Mouse (Mus musculus): ENCODE results near the gene Thegl. TPM values are rescaled to one million over a fixed set of nuclear protein-coding genes. Genes with fewer than 3 reads are reported as not detected.
A peak's percentile ranks its signal among the peaks of the same experiment; 100 is the strongest.
"Not testable (repeated sequence)": the region's sequence is repeated elsewhere in the genome, so short reads cannot be mapped to it uniquely, and the experiment has no call there.

Thegl gene
- not detected in 2 replicates for polyA plus RNA-seq (2016; fragmentation: Nextera tagmentation; extraction: Ambion mirVana)

DNA sequence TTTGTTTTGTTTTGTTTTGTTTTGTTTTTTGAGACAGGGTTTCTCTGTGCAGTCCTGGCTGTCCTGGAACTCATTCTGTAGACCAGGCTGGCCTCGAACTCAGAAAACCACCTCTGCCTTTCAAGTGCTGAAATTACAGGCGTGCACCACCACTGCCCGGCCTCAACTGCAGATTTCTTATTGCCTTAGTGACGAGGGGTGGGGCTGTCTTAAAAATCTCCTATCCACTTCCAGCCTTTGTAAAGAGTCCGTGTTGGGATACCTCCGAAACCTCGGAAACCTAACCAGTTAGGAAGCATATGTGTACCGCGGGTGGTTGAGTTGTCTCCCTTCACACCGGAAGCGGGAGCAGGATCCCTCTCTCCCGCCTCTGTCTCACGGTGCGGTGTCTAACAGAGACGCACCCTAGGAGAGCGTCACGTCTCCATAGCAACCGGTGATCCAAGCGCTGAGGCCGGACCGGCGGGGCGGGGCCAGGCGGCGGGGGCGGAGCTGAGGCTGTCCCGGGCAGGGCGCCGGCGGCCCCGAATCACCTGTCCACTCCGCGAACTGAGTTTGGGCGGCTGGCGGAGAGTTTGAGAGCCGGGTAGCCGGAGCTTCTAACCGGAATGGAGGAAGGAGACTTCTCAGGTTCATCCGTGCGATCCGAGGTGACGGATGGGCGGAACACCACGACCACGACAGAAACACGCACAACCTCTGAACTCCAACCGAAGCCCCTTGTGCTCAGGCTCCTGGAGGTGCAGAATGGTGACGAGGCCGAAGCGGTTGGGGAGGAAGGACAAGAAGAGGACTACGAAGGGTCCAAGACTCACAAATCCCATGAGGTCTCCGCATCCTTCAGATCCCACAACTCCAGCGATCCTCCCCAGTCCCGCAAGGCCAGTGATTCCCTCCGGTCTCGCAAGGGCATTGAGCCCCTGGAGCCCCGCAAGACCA is at the start of gene Thegl:
Thegl (plus strand) TSS at position 480 of the 939 bp plus-strand sequence.
- no peaks in the 10 kb centered on the region for H3K9me3 ChIP-seq (replicated peaks)
- peak within 1 kb of the TSS; percentile 60 for H3K4me3 ChIP-seq
- H3K36me3 ChIP-seq = no peaks in the 10 kb centered on the region
- WGBS = 13% methylated on average over 57 of the region's 57 CpGs
- peaks cover 17% of the 10 kb centered on the region; the same call in 1 of the 2 replicates for H3K27me3 ChIP-seq (ENCODE audit: low read depth, poor library complexity, severe bottlenecking)
- H3K4me1 ChIP-seq = peaks cover 6% of the 10 kb centered on the region
- H3K27ac ChIP-seq = no peak within 1 kb of the TSS
- DNase-seq (ENCODE audit: low spot score) = peak; percentile 87

DNA sequence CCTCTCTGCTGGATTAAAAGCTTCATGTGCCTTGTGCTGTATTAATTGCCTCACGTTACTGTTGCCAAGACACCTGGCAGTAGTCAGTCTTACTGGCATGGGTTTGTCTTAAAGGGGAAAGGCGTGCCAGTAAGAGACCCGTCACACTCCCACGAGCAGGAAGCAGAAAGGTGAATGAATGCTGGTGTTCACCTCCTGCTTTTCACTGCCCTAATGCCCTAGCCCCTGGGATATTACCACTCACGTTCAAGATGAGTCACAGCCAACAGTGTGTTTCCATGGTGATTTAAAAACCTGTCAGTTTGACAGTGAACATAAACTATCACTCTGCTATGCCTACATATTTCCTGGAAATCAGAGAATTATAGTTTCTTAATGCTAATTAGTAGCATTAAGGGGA is 46.6 kb upstream of the Thegl start:
- WGBS = 86% methylated on average over 5 of the region's 5 CpGs
- Histone ChIP-seq H3K4me1 (peaks cover 8% of the 10 kb centered on the region), H3K36me3 (peaks cover 79% of the 10 kb centered on the region), H3K27me3 (ENCODE audit: low read depth, poor library complexity, severe bottlenecking) (no peaks in the 10 kb centered on the region), H3K4me3 (no peak overlapping the region), H3K9me3 (replicated peaks) (no peaks in the 10 kb centered on the region), H3K27ac (no peak overlapping the region)
- no peak for DNase-seq (ENCODE audit: low spot score)

DNA sequence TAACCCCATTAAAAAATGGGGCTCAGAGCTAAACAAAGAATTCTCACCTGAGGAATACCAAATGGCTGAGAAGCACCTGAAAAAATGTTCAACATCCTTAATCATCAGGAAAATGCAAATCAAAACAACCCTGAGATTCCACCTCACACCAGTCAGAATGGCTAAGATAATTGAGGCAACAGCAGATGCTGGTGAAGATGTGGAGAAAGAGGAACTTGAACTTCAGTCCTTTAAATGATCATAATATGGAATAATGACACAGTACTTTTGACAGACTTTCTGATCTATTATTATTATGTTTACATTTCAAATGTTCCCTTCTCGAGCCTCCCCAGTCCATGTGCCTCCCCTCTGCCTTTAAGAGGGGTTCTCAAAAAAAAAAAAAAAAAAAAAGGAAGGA is 44.7 kb upstream of the Thegl start:
- H3K4me3 ChIP-seq; DNase-seq (ENCODE audit: low spot score); H3K27ac ChIP-seq; H3K9me3 ChIP-seq (replicated peaks); H3K27me3 ChIP-seq (ENCODE audit: low read depth, poor library complexity, severe bottlenecking): not testable (repeated sequence)
- WGBS = 82% methylated on average over 1 of the region's 1 CpGs
- peaks cover 62% of the 10 kb centered on the region for H3K36me3 ChIP-seq
- peaks cover 14% of the 10 kb centered on the region for H3K4me1 ChIP-seq

DNA sequence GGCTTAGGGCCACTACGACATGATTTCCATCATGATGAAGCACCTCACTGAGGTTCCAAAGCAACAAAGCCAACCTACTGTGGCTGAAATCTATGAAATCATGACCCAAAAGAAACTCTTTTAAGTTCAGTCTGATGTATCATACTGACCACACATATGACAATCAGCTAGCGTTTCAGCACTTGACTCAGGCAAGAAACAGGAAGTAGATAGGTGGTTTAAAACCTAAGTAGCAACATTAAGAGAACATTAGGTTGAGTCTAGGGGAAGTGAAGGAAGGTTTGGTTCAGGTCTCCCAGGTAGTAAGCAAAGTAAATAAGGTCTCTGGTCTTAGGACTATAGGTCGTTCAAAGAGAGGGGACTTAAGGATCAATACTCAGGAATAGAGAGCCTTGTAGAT is 42.3 kb upstream of the Thegl start:
- H3K27me3 ChIP-seq (ENCODE audit: low read depth, poor library complexity, severe bottlenecking) = no peaks in the 10 kb centered on the region

DNA sequence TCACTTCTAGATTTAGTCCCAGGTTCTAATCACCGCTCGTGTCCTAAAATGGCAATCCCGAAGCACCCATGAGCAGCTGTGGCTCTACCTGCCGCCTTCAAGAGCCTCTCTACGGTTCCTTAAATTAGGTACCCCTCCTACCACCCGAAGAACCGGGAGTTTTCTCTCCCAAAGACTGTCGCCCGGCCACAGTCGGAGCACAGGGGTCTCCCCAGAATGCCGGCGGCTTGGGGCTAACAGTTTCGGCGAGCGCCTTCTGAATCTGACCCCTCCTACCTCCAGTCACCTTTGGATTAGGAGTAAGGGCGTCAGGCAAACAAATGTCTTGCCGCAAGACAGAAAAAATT is 41.6 kb upstream of the Thegl start:
- 4% methylated on average over 17 of the region's 17 CpGs for WGBS
- no peak for DNase-seq (ENCODE audit: low spot score)
- Histone ChIP-seq H3K36me3 (peaks cover 59% of the 10 kb centered on the region), H3K4me1 (peaks cover 14% of the 10 kb centered on the region), H3K9me3 (replicated peaks) (no peaks in the 10 kb centered on the region), H3K27me3 (ENCODE audit: low read depth, poor library complexity, severe bottlenecking) (no peaks in the 10 kb centered on the region), H3K4me3 (peak overlapping the region; percentile 94), H3K27ac (peak overlapping the region; percentile 93; the same call in 1 of the 2 replicates)

More for the DNA sequence above, 42.3 kb upstream of the Thegl start:
- no peaks in the 10 kb centered on the region for H3K9me3 ChIP-seq (replicated peaks)
- WGBS = 74% methylated on average over 3 of the region's 3 CpGs
- no peak for DNase-seq (ENCODE audit: low spot score)
- H3K36me3 ChIP-seq = peaks cover 59% of the 10 kb centered on the region
- no peak overlapping the region for H3K27ac ChIP-seq
- H3K4me1 ChIP-seq = peaks cover 14% of the 10 kb centered on the region
- H3K4me3 ChIP-seq = peak overlapping the region; percentile 94

DNA sequence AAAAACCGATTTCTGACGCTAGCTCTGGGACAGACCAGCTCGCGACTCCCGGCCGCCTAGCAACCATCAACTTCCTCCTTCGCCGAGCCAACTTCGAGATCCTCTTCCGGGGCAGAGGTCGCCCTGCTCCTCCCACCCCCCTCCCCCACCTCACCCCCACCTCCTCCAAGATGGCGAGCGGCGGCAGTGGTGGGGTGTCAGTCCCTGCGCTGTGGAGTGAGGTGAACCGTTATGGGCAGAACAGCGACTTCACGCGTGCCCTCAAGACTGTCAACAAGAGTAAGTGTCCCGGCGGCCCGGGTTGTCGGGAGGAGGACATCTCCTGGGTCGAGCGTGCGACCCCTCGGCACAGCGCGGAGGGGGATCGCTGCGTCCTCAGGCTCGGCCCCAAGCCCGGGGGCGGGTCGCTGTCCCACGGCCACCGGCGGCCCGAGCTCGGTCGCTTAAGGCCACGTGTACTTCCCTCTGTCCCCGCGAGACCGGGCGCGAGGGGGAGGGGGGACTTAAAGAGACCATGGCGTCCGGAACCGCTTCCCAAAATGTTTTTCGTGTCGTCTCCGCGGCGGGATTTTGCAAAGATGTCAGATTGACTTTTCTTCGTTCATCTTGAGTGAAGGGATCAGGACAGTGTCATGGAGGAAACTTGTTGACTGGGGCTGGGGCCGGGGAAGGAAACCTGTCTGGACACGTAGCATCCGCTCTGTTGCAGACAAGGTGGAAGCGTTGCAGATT is 41.1 kb upstream of the Thegl start, which contains the start of gene Srp72:
Srp72 (plus strand) TSS at position 130 of the 732 bp plus-strand sequence.
- Histone ChIP-seq H3K4me1 (peaks cover 14% of the 10 kb centered on the region), H3K36me3 (peaks cover 59% of the 10 kb centered on the region), H3K27ac (peak within 1 kb of the TSS; percentile 93), H3K4me3 (peak within 1 kb of the TSS; percentile 94), H3K27me3 (ENCODE audit: low read depth, poor library complexity, severe bottlenecking) (no peaks in the 10 kb centered on the region), H3K9me3 (replicated peaks) (no peaks in the 10 kb centered on the region)
- peak; percentile 93 for DNase-seq (ENCODE audit: low spot score)
- under 1% methylated on average over 57 of the region's 60 CpGs for WGBS

DNA sequence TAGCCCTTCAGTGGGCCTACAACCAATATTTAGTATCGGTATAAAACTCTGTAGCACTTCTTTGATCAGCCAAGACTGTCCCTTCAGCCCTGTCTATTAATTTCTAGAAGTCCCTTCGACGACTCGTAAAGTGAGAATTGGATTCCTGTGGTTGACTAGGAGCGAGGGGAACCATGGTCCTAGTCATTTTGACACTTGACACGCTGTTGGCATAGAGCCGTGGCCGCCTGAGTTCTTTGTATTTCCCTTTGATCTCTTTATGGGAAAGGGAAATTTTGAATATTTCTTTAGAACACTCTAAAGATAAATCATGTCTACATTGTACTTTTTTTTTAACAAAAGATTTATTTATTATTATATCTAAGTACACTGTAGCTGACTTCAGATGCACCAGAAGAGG is 40.1 kb upstream of the Thegl start:
- H3K36me3 ChIP-seq = peaks cover 59% of the 10 kb centered on the region
- H3K4me3 ChIP-seq = peak overlapping the region; percentile 94
- WGBS = 90% methylated on average over 8 of the region's 8 CpGs
- H3K4me1 ChIP-seq = peaks cover 14% of the 10 kb centered on the region
- no peak overlapping the region for H3K27ac ChIP-seq
- H3K9me3 ChIP-seq (replicated peaks) = no peaks in the 10 kb centered on the region
- DNase-seq (ENCODE audit: low spot score) = no peak
- H3K27me3 ChIP-seq (ENCODE audit: low read depth, poor library complexity, severe bottlenecking) = no peaks in the 10 kb centered on the region

DNA sequence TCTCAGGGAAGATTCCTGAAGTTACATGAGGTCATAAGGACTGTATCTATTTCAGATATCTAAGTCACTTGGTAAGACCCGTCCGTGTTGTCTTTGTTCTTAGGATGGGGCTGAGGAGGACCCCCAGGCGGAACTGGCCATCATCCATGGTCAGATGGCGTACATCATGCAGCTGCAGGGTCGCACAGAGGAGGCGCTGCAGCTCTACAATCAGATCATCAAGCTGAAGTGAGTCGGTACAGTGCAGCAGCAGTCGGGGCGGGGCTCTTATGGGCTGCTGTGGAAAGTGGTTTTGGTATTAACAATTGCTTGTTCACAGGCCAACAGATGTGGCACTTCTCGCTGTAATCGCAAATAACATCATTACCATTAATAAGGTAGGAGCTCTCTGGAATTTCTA is 31.8 kb upstream of the Thegl start:
- DNase-seq (ENCODE audit: low spot score) = no peak
- Histone ChIP-seq H3K27ac (no peak overlapping the region), H3K4me3 (no peak overlapping the region), H3K4me1 (no peaks in the 10 kb centered on the region), H3K9me3 (replicated peaks) (no peaks in the 10 kb centered on the region), H3K36me3 (peaks cover 91% of the 10 kb centered on the region), H3K27me3 (ENCODE audit: low read depth, poor library complexity, severe bottlenecking) (no peaks in the 10 kb centered on the region)
- WGBS = 95% methylated on average over 11 of the region's 11 CpGs

DNA sequence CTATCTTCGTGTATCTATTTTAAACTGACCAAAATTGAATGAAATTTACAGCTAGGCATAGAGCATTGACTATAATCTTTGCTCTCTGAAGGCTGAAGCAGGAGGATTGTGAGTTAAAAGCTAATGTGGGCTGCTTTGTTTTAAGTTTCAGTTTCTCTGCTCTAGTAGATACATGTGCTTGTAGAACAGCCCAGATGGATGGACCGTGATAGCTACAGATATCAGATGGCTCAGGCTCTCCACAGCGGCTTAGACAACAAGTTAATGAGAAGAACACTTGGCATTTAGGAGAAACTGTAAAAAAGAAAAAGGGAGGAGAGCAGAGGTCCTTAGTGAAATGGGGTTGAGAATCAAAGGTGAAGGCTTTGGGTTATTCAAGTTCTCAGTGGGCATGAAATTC is 25.0 kb upstream of the Thegl start:
- H3K4me3 ChIP-seq = no peak overlapping the region
- H3K36me3 ChIP-seq = peaks cover 96% of the 10 kb centered on the region
- H3K27ac ChIP-seq = no peak overlapping the region
- H3K27me3 ChIP-seq (ENCODE audit: low read depth, poor library complexity, severe bottlenecking) = no peaks in the 10 kb centered on the region
- H3K4me1 ChIP-seq = no peaks in the 10 kb centered on the region
- no peaks in the 10 kb centered on the region for H3K9me3 ChIP-seq (replicated peaks)
- DNase-seq (ENCODE audit: low spot score) = no peak
- 92% methylated on average over 3 of the region's 3 CpGs for WGBS

DNA sequence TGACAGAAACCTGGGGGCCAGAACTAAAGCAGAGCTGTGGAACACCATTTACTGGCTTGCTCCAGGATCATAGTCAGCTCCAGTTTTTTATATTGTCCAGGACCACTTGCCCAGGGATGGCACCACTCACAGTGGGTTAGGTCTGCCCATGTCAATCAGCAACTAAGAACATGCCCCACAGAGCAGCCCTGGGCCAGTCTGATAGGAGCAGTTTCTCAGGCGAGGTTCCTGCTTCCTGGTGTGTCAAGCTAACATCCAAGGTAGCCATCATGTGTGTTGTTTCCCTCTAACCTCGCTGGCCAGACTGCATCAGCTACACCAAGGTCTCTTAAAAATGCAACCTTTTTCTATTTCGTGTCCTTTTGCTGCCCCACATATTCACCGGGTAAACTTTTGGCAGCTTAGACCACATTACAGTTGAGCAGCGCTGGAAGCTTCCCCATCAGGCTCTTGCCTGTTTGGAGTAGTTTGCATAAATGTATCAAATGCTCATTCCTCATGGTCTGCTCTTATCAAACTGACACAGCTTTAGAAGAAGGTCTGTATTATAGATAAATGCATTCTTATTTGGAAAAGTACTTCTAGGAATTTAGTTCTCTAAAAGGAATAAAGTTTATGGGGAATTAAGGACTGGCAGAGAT is 22.5 kb upstream of the Thegl start:
- H3K36me3 ChIP-seq = peaks cover 97% of the 10 kb centered on the region
- no peak overlapping the region for H3K27ac ChIP-seq
- H3K9me3 ChIP-seq (replicated peaks) = no peaks in the 10 kb centered on the region
- H3K27me3 ChIP-seq (ENCODE audit: low read depth, poor library complexity, severe bottlenecking) = no peaks in the 10 kb centered on the region
- 94% methylated on average over 5 of the region's 5 CpGs for WGBS
- no peaks in the 10 kb centered on the region for H3K4me1 ChIP-seq
- no peak overlapping the region for H3K4me3 ChIP-seq
- no peak for DNase-seq (ENCODE audit: low spot score)

DNA sequence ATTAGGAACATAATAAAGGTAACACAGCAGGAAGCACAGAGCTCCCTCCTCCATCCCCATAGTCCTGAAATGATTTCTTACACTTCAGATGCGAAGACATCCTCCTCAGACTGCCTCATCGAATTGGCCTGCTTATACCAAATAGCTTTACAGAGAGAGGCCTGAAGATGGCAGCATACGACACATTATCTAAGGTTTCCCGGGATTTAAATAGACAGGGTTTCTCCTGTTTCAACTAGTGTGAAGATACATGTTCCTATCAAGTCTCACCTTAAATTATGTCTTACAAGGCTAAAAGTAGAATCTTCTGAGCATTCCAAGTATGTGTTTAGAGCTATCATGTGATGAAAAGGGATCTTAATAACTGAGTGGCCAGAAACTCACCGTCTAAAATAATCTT is 17.4 kb upstream of the Thegl start:
- WGBS = 65% methylated on average over 5 of the region's 5 CpGs

DNA sequence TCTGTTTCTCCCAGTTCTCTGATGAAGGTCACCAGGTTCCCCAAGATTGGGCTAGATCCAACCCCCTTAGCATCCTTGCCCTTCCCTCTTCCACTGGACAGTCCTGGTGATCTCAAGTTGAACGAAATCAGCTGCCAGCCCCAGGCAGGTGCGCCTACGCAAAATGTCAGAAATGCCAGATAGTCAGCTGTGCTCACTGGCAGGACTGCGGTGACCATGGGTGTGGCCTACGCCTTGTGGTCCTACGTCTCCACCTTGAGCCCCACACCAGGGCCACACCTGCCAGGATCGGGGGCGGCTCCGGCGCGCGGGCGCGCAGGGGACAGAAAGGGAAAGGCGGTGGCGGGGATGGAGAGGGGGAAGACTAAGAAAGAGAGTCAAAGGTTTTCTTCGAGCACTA is 14.6 kb upstream of the Thegl start:
- Histone ChIP-seq H3K27ac (no peak overlapping the region), H3K27me3 (ENCODE audit: low read depth, poor library complexity, severe bottlenecking) (no peaks in the 10 kb centered on the region), H3K4me1 (no peaks in the 10 kb centered on the region), H3K36me3 (peaks cover 54% of the 10 kb centered on the region), H3K9me3 (replicated peaks) (no peaks in the 10 kb centered on the region), H3K4me3 (no peak overlapping the region)
- no peak for DNase-seq (ENCODE audit: low spot score)
- WGBS = 90% methylated on average over 17 of the region's 17 CpGs

More for the DNA sequence above, 17.4 kb upstream of the Thegl start:
- H3K36me3 ChIP-seq = peaks cover 82% of the 10 kb centered on the region
- H3K27ac ChIP-seq = no peak overlapping the region
- no peak for DNase-seq (ENCODE audit: low spot score)
- no peaks in the 10 kb centered on the region for H3K27me3 ChIP-seq (ENCODE audit: low read depth, poor library complexity, severe bottlenecking)
- no peaks in the 10 kb centered on the region for H3K4me1 ChIP-seq
- H3K4me3 ChIP-seq = no peak overlapping the region
- no peaks in the 10 kb centered on the region for H3K9me3 ChIP-seq (replicated peaks)
